Mouse (Mus musculus): ENCODE results near the gene Aspg.

The Aspg gene

DNA sequence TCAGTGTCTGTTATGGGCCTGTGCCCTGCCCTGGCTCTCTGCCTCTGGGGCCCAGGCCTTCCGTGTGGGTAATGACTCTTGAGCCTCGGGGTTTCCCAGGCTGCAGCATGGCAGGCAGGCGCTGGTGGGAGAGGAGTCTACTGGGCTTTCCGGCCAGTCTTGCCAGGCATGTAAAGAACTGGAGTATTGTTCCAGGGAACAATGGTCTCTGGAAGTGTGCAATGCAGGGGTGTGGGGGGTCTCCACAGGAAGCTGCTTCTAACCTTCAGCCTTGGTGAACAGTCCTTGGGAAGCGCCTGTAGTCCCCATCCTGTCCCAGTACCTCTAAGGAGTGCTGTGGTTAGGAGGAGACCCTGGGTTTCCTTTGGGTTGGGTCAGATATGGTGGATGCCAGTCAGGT, 40.9 kb downstream of the Aspg start:
- DNase-seq (ENCODE audit: extremely low read depth, insufficient read length, low spot score): no peak

DNA sequence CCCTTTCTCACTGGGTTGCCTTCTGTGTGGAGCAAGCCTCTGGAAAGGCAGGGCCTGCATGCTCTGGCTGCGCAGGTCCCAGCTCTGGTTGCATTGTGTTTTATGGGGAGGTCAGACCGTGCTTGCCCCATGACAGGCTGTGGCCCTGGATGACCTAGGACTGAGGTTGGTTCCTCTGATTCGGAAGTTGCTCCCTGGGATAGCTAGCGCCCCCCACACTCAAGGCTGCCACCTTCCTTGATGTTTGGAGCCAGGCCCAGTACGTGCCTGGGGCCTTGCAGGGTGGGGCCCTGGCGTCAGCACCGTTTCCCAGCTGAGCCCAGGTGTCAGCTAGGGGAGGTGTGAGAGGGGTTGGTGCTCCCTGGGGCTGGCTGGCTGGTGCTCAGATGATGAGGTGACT, 43.5 kb downstream of the Aspg start:
- no peak for DNase-seq (ENCODE audit: extremely low read depth, insufficient read length, low spot score)

DNA sequence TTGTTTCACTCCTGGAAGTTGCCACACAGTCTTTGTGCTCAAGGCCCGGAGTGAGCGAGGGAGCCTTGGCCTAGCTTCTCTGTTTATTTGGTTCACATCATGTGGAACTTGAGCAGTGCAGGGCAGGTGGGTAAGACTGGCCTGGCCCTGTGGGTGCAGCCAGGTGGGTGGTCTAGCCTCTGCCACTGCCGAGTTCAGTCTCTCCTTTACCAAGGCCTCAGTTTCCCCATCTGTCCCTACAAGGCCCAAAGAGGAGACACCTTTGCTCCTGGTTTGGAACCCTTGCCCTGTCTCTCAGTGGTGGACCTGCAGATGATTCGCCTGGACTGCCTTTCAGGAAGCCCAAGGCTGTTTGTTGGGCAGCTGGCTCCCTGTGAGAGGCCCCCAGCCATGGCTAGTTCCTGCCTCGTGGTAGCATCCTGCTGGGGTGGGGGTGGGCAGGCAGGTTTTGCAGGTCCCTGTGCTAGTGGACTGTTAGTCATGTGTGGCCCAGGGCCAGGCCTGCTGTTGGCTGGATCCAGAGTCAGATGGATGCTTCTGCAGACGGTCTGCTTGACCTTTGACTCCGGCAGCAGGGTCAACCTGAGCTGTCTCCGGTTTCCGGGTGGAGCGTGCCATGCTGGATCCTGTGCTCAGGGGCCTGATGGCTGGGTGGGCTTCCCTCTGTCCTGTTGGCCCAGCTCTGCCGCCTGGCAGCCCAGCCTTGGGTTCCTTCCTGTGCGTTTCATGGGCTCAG, 44.9 kb downstream of the Aspg start:
- no peak for DNase-seq (ENCODE audit: extremely low read depth, insufficient read length, low spot score)

DNA sequence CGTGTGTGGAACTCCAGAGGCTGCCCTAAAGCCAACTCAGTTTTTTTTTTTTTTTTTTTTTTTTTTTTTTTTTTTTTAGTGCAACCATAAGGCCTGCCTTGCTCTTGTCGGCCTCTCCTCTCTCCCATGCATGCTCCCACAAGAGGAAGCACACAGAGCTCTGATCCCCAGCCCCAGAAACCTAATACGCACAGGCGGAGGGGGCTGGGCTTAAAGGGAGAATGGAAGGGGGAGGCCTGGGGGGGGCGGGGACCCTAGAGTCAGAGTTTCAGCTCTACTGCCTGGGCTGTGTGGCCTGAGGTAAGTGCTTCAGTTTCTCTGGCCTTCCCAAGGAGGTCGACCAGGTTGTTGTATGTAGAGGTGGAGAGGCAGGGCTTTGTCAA, 45.5 kb downstream of the Aspg start:
- no peak for DNase-seq (ENCODE audit: extremely low read depth, insufficient read length, low spot score)

DNA sequence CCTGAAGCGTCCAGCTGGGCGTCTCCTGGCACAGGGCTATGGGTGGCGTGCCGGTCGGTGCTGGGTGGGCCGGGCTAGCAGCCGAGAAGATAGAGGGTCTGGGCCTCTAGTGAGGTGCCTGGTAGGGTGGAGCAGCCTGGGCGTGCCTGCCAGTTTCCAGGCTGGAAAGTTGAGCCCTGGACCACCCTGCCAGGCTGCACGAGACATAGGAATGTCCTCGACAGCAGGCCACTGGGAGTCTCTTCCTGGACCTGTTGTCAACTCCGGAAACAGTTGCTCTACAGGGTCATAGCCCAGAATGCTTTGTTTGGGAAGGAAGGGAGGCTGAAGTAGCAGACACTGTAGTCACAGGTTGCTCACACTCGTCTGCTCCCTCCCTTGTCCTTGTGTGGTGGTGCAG, 47.1 kb downstream of the Aspg start:
- no peak for DNase-seq (ENCODE audit: extremely low read depth, insufficient read length, low spot score)

DNA sequence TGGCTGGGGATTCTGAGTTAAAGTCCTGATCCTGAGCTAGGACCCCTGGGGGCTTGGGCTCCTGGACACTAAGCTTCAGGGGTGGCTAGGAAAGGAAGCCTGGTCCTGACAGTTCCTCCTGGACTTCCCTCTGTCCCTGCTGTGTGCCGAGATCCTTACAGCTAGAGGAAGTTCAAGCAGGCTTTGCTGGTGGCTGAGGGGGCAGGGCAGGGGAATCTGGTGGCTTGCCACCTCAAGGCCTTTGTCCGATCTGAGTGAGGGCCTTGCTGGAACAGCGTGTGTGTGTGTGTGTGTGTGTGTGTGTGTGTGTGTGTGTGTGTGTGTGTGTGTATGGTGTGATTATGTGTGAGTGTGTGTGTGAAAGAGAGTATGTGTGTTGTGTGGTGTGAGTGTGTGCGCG, 48.0 kb downstream of the Aspg start:
- DNase-seq (ENCODE audit: extremely low read depth, insufficient read length, low spot score): no peak

DNA sequence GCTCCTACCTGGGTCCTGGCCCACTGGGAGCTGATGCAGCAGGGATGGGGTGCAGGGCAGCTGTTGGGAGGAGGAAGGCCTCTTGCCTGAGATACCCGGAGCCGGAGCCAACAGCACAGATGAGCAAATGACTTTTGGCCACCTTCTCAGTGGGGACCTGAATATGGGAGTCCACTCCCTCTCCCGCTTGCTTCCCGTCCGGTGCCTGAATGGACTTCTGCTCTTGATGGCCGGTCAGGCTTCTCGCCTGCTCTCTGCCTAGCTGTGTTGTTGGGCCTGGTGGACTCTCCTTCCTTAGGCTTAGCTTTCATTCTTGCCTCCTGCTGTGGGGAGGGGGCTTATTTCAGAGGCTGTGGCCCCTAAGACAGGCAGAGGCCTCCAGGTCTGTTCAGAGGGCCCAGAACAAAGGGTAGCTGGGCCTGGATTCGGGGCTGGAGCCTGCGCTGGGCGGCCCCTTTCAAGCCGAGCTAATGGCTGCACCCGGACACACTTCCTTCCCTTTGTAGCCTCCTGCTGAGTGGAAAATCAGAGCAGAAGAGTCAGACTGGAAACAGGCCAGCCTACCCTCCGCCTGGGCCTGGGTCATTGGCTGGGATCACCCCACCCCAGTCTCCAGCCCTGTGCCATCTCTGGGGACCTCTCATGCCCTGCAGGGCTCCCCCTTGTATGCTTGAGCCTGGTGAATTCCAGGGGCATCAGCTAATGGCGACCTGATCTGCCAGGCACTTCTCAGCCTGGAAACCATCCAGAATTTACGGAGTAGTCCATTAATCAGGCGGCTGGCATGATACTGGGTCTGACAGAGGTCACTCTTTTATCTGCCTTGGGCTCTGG, 49.0 kb downstream of the Aspg start:
- no peak for DNase-seq (ENCODE audit: extremely low read depth, insufficient read length, low spot score)

DNA sequence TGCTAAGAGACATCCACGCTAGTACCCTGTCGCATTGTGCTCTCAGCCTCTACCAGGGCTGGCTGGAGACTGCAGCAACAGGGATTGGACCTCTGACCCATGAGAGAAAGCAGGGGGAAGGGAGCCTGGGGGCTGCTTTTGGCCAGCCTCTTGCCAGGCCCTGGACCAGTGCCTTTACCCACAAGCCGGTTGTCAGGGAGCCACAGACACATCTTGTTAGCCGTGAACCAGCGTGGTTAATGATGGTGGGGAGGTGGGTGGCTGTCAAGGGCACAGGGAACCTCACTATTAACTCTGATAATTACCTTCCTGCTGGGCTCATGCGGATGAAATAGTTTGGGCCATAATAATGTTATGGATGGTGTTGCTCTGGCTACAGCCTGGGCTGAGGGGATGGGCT, 50.3 kb downstream of the Aspg start:
- DNase-seq (ENCODE audit: extremely low read depth, insufficient read length, low spot score): no peak

DNA sequence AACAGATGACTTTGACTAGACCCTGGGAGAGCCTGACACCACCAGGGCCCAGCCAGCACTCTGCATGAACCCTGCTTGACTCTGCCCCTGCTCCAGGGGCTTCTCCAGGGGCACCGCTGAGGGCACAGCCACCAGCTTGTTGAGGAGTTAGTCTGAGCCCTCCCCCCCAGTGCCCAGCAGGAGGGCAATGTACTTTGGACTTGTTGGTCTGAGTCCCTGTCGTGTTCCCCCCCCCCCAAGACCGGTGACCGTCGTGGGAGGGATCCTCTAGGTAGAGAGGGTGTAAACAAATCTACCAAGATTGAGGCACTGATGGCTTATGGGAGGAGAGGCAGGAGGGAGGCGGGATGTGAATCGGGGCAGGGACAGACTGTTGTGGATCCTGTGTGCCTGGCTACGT, 51.8 kb downstream of the Aspg start:
- DNase-seq (ENCODE audit: extremely low read depth, insufficient read length, low spot score): no peak

DNA sequence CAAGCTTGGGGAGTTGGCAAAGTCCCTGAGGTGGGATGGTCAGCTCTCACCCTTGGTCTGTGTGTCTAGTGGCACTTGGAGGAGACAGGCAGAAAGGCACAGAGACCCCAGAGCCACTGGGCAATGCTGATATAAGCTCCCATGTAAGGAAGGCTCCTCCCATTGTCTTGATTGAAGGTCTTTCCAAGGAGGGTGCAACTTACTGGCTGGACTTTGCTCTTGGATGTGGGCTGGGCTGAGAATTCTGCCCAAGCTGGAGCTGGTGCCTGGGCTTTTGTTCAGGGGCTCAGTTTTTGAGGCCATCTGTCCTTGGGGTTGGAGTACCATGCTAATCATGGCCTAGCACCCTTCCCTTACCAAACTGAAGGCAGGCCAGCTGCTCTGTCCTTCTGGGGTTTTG, 52.3 kb downstream of the Aspg start:
- DNase-seq (ENCODE audit: extremely low read depth, insufficient read length, low spot score): no peak

DNA sequence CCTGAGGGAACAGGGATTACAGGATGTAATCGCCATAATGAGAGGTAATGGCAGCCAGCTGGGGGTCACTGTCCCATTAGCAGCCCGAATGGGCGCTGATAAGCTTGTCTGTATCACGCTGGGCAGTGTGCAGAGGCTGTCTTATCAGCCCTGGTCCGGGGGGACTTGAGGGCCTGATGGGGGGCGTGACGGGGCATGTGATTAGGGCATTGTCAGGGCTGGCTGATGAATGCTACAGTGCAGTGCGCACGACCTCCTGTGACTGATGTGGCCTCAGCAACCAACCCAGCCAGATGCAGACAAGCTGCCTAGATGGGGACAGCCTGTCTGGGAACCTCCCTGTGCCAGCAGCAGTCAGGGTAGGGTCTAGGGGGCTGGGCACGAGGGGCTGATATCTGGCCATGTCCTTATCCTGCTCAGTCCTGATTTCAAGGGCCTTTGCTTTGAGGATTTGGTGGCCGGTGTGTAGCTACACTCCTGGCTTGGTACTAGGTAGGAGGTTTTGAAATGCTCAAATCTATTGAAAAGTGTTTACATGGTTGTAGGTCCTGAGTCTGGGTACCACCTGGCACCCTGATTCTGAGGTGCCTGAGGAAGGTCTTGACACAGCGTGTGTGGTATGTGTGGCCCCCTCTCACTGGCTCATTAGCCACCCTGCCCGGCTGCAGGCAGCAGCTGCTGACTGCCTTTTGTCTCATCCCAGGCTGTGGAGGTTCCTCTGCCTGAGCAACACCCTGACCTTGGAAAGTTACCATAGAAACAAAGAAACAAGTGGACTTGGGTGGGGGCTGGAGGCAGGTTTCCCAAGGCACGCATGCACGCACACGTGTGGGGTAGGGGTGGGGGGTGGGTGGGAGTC, 57.7 kb downstream of the Aspg start:
- no peak for DNase-seq (ENCODE audit: extremely low read depth, insufficient read length, low spot score)

DNA sequence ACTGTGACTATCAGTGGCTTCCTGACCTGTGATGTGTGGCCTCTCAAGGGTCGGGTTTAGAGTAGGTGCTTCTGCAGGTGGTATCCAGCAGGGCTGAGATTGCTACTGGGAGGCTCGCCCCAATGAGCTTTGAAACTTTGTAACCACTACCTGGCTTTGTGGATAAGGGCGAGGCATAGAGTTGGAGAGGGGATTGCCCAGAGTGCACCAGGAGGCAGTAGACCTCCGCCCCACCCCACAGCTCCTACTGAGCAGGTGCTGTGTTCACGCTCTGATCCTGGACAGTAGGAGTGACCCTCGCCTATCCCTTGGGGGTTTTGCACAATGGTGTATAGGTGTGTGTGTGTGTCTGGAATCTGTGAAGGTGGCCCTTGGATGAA, 58.4 kb downstream of the Aspg start:
- DNase-seq (ENCODE audit: extremely low read depth, insufficient read length, low spot score): no peak

DNA sequence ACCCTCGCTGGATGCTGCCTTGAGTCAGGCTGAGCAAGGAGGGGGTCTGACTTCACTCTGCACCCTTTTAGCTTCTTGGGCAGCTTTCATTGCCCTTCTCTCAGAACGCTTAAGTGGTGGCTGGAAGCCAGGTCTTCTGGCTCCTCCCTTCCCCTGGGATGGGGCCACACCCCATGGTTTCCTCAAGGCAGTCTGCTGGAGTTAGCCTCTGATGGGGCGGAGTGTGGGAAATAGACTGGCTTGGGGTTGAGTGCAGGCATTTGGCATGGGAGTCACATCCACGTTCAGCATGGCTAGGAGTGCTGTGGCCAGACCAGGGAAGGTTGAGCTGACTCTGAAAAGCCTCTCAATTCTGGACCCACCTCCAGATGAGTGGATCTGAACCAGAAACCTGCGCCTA, 62.8 kb downstream of the Aspg start:
- peak; percentile 38 for DNase-seq (ENCODE audit: extremely low read depth, insufficient read length, low spot score)

DNA sequence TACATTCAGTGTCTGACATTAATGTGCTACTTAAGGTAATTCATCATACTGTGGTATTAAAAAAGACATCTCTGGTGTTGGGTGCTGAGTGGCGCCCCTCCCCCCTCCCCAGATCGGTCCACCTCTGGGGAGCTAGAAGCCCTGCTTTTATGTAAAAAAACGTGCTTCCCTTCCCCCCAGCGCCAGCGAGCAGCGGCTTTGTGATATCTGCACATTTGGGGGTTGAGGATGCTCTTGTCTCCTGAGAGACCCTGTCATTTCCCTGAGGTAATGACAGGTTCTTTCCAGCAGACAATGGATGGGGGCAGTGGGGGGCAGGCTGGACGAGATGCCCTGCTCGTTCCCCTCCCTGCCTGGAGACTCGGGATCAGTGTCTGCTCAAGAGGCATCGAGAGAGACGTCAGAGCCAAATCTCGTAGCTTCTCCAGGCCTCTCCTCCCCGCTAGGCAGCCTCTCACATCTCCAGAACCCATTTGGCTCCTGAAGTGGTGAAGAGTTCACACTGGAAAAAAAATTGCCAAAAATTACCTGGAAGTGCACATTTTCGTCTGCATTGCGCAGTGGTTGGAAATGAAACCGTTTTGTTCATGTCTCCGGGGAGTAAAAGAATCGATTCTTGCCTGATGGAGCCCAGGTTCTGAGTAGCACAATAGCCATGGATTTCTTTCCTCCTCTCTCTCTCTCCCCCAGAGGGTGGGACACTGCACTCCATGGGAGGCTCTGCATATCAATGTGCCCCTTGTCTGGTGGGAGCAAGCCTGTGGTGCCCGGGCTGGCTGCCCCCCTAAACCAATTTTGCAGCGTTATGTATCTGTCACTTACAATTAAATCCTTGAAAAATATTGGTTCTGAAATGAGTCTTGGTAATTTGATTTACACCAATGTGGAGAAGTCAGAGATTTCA, 64.4 kb downstream of the Aspg start:
- no peak for DNase-seq (ENCODE audit: extremely low read depth, insufficient read length, low spot score)

DNA sequence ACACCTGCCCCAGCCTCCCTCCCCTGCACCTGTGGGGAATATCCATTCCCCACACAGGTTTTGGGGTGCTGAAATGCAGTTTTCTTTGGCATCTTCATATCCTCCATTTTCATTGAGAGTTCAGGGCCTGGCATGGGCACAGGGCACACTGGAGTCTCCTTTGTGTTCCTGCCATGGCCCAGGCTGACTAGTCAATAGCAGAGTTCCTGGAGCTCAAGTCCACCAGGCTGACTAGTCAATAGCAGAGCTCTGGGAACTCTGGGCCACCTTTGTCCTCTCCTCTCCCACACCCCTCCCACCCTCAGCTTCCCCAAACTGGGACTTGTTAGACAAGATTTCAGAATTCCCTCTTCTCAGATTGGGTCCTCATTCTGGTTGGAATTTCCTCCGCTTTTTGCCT, 65.2 kb downstream of the Aspg start:
- no peak for DNase-seq (ENCODE audit: extremely low read depth, insufficient read length, low spot score)

DNA sequence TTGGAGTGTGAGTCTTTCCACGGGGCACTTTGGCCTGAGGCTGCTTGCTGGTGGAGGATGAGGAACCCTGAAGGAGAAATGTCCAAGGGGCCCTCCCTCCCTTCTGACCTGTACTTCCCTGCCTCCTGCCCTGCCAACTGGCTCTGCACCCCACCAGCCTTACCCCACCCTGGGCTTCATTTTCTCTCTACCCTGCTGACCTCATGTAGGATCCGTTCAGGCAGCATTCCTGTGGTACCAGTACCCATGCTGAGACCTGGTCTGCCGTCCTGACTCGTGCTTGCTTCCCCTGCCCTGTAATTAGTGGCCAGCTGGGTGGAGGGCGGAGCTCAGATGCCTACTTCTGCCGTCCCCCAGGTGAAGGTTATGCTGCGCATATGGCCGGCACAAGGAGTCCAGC, 65.7 kb downstream of the Aspg start:
- DNase-seq (ENCODE audit: extremely low read depth, insufficient read length, low spot score): no peak

Data from 3134 (cell line).